Mouse (Mus musculus): Measurements from ENCODE around the gene Dedd2. TPM values are rescaled to one million over a fixed set of nuclear protein-coding genes. Genes with fewer than 3 reads are reported as not detected.

The Dedd2 gene
- total RNA-seq, 2 experiments from 2014 or later: 9.3 to 9.4 TPM

GRCm38 (mm10) chr7:25243361-25243760, 22.9 kb upstream of the Dedd2 start:
- TF ChIP-seq CTCF (IDR thresholded peaks at IDR 0.05): no peak
- no peak overlapping the region for H3K4me3 ChIP-seq
- peak; percentile 18 for DNase-seq
- intact Hi-C loops (cut with DNase I): no loop called here
- no peak overlapping the region for H3K27ac ChIP-seq

DNA sequence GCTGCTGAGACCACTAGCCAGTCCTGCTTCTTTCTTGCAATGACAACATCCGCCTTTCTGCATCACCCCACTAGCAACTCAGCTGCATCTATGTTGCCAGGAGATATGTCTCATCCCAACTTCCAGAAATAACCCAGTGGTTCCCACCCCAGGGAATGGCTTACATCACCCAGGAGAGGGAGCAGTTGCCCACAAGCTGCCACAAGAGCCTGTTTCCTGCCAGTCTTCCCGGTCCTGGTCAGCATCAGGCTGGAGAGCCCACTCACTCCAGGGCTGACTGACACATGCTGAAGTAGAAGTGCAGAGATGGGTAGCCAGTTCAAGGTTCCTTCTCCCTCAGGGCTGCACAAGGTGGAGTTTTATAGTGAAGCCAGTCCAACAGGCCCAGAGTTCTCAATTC, 20.6 kb upstream of the Dedd2 start:
- H3K27ac ChIP-seq: peak overlapping the region; percentile 93; the same call in 1 of the 2 replicates
- intact Hi-C loops (cut with DNase I): loop anchor here (1.0 to 2.0 kb wide), 3 partner anchors 38 to 92 kb away; no protein-coding TSS in a partner anchor
- DNase-seq: peak; percentile 70
- peak; percentile 74 for TF ChIP-seq CTCF (IDR thresholded peaks at IDR 0.05)
- no peak overlapping the region for H3K4me3 ChIP-seq

- Histone ChIP-seq H3K27ac (peak overlapping the region; percentile 93; the same call in 1 of the 2 replicates), H3K4me3 (no peak overlapping the region)
- no peak for TF ChIP-seq CTCF (IDR thresholded peaks at IDR 0.05)
- no peak for DNase-seq
- intact Hi-C loops (cut with DNase I): loop anchor here (1.0 to 2.0 kb wide), 3 partner anchors 38 to 92 kb away; no protein-coding TSS in a partner anchor
Observed at GRCm38 (mm10) chr7:25240631-25241030, 20.2 kb upstream of the Dedd2 start.

DNA sequence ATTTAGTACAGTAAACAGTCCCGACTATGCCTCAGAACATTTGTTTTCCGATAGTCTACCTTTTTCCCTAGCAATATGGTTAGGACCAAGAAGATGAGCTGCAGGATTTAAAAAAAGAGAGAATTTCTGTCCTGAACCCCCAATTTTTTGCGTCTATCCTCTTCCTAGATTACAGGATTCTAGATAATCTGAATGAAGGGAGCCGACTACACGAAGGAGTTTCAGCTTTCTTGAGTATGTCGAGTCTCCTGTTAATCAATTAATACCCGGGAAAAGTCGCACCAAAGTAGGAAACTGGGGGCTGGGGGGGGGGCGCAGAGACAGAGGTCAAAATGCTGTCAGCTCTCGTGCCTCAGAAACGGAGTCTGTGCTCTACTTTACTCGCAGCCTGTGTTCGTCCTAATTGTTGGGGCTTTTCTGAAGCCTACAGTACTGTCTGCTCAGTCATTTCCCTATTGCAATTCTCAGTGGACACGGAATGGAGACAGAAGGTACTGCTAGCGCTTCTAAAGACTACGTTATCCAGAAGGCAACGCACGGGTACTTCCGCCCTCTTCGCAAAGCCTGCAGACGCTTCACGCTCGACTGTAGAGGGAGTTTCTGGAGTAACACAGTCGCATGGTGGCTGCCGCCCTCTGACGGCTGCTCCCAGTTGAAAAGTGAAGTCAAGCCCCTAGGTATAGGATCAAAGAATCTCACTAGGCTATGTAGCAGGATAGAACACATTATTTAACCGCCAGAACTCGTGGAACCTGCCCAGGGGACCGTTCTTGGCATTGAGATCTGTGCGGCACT, 18.6 kb upstream of the Dedd2 start:
- intact Hi-C loops (cut with DNase I): loop anchor here (5.0 kb wide), 1 partner anchor 148 kb away; no protein-coding TSS in a partner anchor
- peak; percentile 77 for TF ChIP-seq CTCF (IDR thresholded peaks at IDR 0.05)
- peak overlapping the region; percentile 91 for H3K4me3 ChIP-seq
- peak overlapping the region; percentile 93 for H3K27ac ChIP-seq
- DNase-seq: peak; percentile 88

DNA sequence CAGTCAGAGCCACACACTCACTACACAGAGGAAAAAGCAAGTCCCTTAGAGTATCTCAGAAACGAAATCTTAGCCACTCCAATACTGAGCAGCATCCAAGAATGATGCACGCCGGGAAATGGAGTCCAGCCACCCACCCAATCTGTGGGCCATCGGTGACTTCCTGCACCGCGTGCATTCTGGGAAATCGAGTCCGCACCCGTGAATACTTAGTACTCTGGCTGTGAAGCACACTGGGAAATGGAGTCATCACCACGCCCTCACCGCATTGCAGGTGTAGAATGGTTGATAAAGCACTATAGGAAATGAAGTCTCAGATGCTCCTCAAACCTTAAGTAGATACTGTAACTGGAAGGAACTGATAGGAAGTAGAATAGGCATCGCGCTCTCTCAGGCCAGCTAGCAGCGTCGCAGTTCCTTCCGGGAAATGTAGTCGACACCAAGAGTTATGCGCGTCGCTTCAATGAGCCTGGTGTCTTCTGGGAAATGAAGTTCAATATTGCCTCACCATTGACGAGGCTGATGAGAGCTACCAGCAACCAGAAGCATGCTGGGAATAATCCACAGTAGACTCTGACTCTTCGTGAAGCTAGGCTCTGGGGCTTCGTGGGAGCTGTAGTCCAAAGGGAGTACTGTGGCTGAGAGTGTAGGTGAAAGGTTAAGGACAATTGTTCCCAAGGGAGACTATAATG, 17.7 kb upstream of the Dedd2 start:
- peak overlapping the region; percentile 93 for H3K27ac ChIP-seq
- intact Hi-C loops (cut with DNase I): loop anchor here (5.0 kb wide), 1 partner anchor 149 kb away; no protein-coding TSS in a partner anchor
- no peak for TF ChIP-seq CTCF (IDR thresholded peaks at IDR 0.05)
- H3K4me3 ChIP-seq: peak overlapping the region; percentile 91
- DNase-seq: peak; percentile 94

DNA sequence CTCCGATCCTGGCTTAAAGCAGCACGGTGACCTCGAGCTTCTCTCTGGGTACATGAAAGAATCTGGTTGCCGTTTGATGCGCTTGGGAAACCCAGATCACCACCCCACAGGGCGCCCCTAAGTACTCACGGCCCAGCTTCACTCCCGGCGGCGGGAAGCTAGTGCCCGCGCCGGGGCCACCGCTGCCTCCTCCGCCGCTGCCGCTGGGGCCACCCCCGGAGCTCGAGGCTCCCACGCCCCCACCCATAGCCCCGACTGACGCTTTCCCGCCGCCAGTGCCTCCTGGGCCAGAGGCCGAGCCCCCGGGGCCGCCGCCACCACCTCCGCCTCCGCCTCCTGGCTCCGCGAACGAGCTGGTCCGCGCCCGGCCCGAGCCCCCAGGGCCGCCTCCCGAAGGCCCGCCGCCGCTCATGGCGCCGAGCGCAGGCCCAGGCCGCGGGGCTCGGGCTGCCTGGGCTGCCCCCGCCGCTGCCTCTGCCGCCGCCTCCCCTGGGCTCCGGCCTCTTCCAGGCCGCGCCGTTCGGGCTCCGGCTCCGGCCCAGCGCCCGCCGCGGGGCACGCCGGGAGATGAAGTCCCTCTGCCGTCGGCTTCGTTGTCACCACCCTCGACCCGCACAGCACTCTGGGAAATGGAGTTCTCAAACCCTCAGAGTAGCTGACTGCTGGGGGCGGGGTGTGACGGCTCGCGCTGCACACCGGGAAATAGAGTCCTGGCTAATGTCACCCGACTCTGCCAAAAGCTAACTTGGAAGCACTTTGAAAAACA, 17.0 kb upstream of the Dedd2 start, which contains the start of gene Gsk3a:
Gene Gsk3a (minus strand): TSS at position 603 of the 766 bp plus-strand sequence.
- Histone ChIP-seq H3K4me3 (peak within 1 kb of the TSS; percentile 91), H3K27ac (peak within 1 kb of the TSS; percentile 93)
- no peak for TF ChIP-seq CTCF (IDR thresholded peaks at IDR 0.05)
- peak; percentile 99 for DNase-seq
- intact Hi-C loops (cut with DNase I): loop anchor here (2.0 to 5.0 kb wide), 2 partner anchors 17 to 150 kb away; partner anchors contain the start of genes Dedd2 and Zfp526

DNA sequence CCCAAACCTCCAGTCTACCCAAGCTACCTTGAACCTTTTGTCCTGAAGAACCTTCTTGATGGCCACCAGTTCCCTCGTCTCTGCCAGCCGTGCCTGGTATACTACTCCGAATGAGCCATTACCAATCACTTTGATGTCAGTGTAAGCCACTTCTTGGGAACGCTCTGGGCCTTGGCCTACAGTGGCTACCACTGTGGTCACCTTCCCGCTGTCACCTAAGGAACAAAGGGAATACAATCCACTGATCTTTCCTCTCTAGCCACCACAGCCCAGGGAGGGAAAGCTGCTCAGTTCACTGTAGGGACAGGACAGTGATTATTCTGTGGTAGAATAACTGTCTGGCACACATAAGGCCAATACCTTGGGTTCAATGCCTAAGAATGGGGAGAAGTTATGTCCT, 15.1 kb upstream of the Dedd2 start:
- no peak overlapping the region for H3K27ac ChIP-seq
- intact Hi-C loops (cut with DNase I): loop anchor here (5.0 kb wide), 1 partner anchor 152 kb away; no protein-coding TSS in a partner anchor
- TF ChIP-seq CTCF (IDR thresholded peaks at IDR 0.05): no peak
- no peak overlapping the region for H3K4me3 ChIP-seq
- no peak for DNase-seq

GRCm38 (mm10) chr7:25233061-25233460, 12.6 kb upstream of the Dedd2 start:
- intact Hi-C loops (cut with DNase I): no loop called here
- TF ChIP-seq CTCF (IDR thresholded peaks at IDR 0.05): no peak
- no peak for DNase-seq
- no peak overlapping the region for H3K4me3 ChIP-seq
- no peak overlapping the region for H3K27ac ChIP-seq

- intact Hi-C loops (cut with DNase I): no loop called here
- DNase-seq: no peak
- no peak for TF ChIP-seq CTCF (IDR thresholded peaks at IDR 0.05)
- no peak overlapping the region for H3K27ac ChIP-seq
- H3K4me3 ChIP-seq: no peak overlapping the region
Observed at GRCm38 (mm10) chr7:25232101-25232648, 11.8 kb upstream of the Dedd2 start.

- intact Hi-C loops (cut with DNase I): no loop called here
- no peak for DNase-seq
- Histone ChIP-seq H3K4me3 (no peak overlapping the region), H3K27ac (no peak overlapping the region)
- TF ChIP-seq CTCF (IDR thresholded peaks at IDR 0.05): no peak
Observed at GRCm38 (mm10) chr7:25230690-25231285, 10.4 kb upstream of the Dedd2 start.

DNA sequence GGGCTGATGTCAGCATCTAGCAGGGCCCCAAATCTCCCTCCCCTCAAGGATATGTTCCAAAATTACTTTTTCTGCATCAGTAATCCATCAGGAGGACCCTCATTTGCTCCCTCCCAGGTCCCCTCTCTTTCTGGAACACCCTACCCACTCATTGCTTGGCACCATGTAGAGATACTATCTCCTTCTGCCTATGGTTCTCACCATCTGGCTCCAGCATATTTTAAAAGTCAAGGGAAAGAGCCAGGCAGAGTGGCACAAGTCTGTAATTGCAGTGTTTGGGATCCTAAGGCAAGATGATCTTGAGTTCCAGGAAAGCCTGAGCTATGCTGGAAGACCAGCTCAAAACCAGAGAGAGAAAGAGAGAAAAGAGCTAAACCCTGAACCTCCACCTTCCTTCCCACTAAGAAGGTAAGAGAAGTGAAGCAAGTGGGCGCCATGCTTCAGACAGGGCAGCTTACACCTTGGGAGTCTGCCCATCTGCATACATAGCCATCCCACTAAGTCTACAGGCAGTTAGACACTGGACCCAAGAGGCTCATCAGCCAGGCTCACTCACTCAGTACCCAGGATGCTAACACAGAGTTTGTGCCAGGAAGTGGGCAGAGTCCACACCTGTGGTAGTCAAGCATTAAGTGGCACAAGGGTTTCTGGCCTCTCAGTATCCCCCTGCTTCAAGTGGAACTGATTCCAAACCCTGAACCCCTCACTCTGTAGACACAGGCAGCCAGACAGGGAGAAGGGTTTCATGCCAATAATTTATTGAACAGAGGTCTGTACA, 7.3 kb upstream of the Dedd2 start:
- no peak overlapping the region for H3K4me3 ChIP-seq
- no peak for DNase-seq
- TF ChIP-seq CTCF (IDR thresholded peaks at IDR 0.05): no peak
- intact Hi-C loops (cut with DNase I): no loop called here
- H3K27ac ChIP-seq: no peak overlapping the region

All from gastrocnemius, adult 2 months (tissue).